Mouse (Mus musculus): ENCODE measurements around the gene Rsbn1l. TPM values are rescaled to one million over a fixed set of nuclear protein-coding genes. Genes with fewer than 3 reads are reported as not detected.

Rsbn1l gene
- 5.9 and 6.9 TPM in 2 replicates for polyA plus RNA-seq (2015; fragmentation: Nextera tagmentation; extraction: Ambion mirVana)

- H3K36me3 ChIP-seq: peaks cover 10% of the 10 kb centered on the region
- no peak within 1 kb of the TSS for H3K4me3 ChIP-seq
- WGBS: 97% methylated on average over 3 of the region's 3 CpGs
- no peak for ATAC-seq (ENCODE audit: insufficient number of reproducible peaks, insufficient read depth, low FRiP score, low TSS enrichment, low read depth)
- H3K9ac ChIP-seq: no peak within 1 kb of the TSS
- no peak within 1 kb of the TSS for H3K4me2 ChIP-seq
- H3K27ac ChIP-seq: no peak within 1 kb of the TSS
- peaks cover 3% of the 10 kb centered on the region; the same call in 1 of the 2 replicates for H3K4me1 ChIP-seq
- peaks cover 7% of the 10 kb centered on the region for H3K9me3 ChIP-seq
- no peaks in the 10 kb centered on the region for H3K27me3 ChIP-seq
Measured at GRCm38 (mm10) chr5:20956298-20956697, at the start of gene Rsbn1l. Gene Rsbn1l (minus strand): TSS chr5:20956398.

- Histone ChIP-seq H3K4me2 (no peak overlapping the region), H3K4me1 (no peaks in the 10 kb centered on the region), H3K27ac (no peak overlapping the region), H3K9ac (no peak overlapping the region), H3K4me3 (no peak overlapping the region), H3K9me3 (peaks cover 7% of the 10 kb centered on the region), H3K36me3 (peaks cover 66% of the 10 kb centered on the region), H3K27me3 (no peaks in the 10 kb centered on the region)
- no peak for ATAC-seq (ENCODE audit: insufficient number of reproducible peaks, insufficient read depth, low FRiP score, low TSS enrichment, low read depth)
- WGBS: 94% methylated on average over 6 of the region's 6 CpGs
Measured at GRCm38 (mm10) chr5:21002723-21003122, 46.5 kb upstream of the Rsbn1l start.

GRCm38 (mm10) chr5:21001622-21002315, 45.6 kb upstream of the Rsbn1l start:
- Histone ChIP-seq H3K27ac (no peak overlapping the region), H3K4me2 (no peak overlapping the region), H3K4me1 (no peaks in the 10 kb centered on the region), H3K36me3 (peaks cover 72% of the 10 kb centered on the region), H3K9ac (no peak overlapping the region), H3K9me3 (peaks cover 7% of the 10 kb centered on the region), H3K27me3 (no peaks in the 10 kb centered on the region), H3K4me3 (no peak overlapping the region)
- 90% methylated on average over 10 of the region's 10 CpGs for WGBS
- ATAC-seq (ENCODE audit: insufficient number of reproducible peaks, insufficient read depth, low FRiP score, low TSS enrichment, low read depth): no peak

- H3K9ac ChIP-seq: no peak overlapping the region
- WGBS: 92% methylated on average over 6 of the region's 6 CpGs
- no peak overlapping the region for H3K4me3 ChIP-seq
- ATAC-seq (ENCODE audit: insufficient number of reproducible peaks, insufficient read depth, low FRiP score, low TSS enrichment, low read depth): no peak
- H3K27ac ChIP-seq: no peak overlapping the region
- H3K4me2 ChIP-seq: no peak overlapping the region
- no peaks in the 10 kb centered on the region for H3K4me1 ChIP-seq
- H3K9me3 ChIP-seq: peaks cover 7% of the 10 kb centered on the region
- H3K36me3 ChIP-seq: peaks cover 87% of the 10 kb centered on the region
- no peaks in the 10 kb centered on the region for H3K27me3 ChIP-seq
Measured at GRCm38 (mm10) chr5:20998427-20998826, 42.2 kb upstream of the Rsbn1l start.

- Histone ChIP-seq H3K4me1 (no peaks in the 10 kb centered on the region), H3K4me2 (no peak overlapping the region), H3K27me3 (no peaks in the 10 kb centered on the region), H3K9ac (no peak overlapping the region), H3K9me3 (peaks cover 7% of the 10 kb centered on the region), H3K27ac (no peak overlapping the region), H3K4me3 (no peak overlapping the region), H3K36me3 (peaks cover 79% of the 10 kb centered on the region)
- no peak for ATAC-seq (ENCODE audit: insufficient number of reproducible peaks, insufficient read depth, low FRiP score, low TSS enrichment, low read depth)
- WGBS: 91% methylated on average over 6 of the region's 6 CpGs
Measured at GRCm38 (mm10) chr5:20997555-20997954, 41.4 kb upstream of the Rsbn1l start.

- Histone ChIP-seq H3K27me3 (no peaks in the 10 kb centered on the region), H3K9me3 (no peaks in the 10 kb centered on the region), H3K27ac (no peak overlapping the region), H3K9ac (no peak overlapping the region), H3K4me2 (no peak overlapping the region), H3K4me1 (no peaks in the 10 kb centered on the region), H3K4me3 (no peak overlapping the region), H3K36me3 (peaks cover 66% of the 10 kb centered on the region)
- ATAC-seq (ENCODE audit: insufficient number of reproducible peaks, insufficient read depth, low FRiP score, low TSS enrichment, low read depth): no peak
- WGBS: 96% methylated on average over 8 of the region's 8 CpGs
Measured at GRCm38 (mm10) chr5:20990062-20990809, 34.0 kb upstream of the Rsbn1l start.

GRCm38 (mm10) chr5:20986271-20986670, 30.1 kb upstream of the Rsbn1l start:
- H3K27me3 ChIP-seq: no peaks in the 10 kb centered on the region
- no peak overlapping the region for H3K27ac ChIP-seq
- no peak for ATAC-seq (ENCODE audit: insufficient number of reproducible peaks, insufficient read depth, low FRiP score, low TSS enrichment, low read depth)
- H3K9me3 ChIP-seq: no peaks in the 10 kb centered on the region
- H3K4me3 ChIP-seq: no peak overlapping the region
- no peaks in the 10 kb centered on the region for H3K4me1 ChIP-seq
- WGBS: 94% methylated on average over 8 of the region's 8 CpGs
- peaks cover 50% of the 10 kb centered on the region for H3K36me3 ChIP-seq
- H3K4me2 ChIP-seq: no peak overlapping the region
- H3K9ac ChIP-seq: no peak overlapping the region

- H3K27ac ChIP-seq: no peak overlapping the region
- no peak overlapping the region for H3K4me3 ChIP-seq
- H3K36me3 ChIP-seq: peaks cover 28% of the 10 kb centered on the region
- no peak for ATAC-seq (ENCODE audit: insufficient number of reproducible peaks, insufficient read depth, low FRiP score, low TSS enrichment, low read depth)
- H3K27me3 ChIP-seq: no peaks in the 10 kb centered on the region
- H3K4me1 ChIP-seq: no peaks in the 10 kb centered on the region
- H3K9me3 ChIP-seq: no peaks in the 10 kb centered on the region
- H3K4me2 ChIP-seq: no peak overlapping the region
- no peak overlapping the region for H3K9ac ChIP-seq
Measured at GRCm38 (mm10) chr5:20983505-20983904, 27.3 kb upstream of the Rsbn1l start.

GRCm38 (mm10) chr5:20974690-20975089, 18.5 kb upstream of the Rsbn1l start:
- no peak for ATAC-seq (ENCODE audit: insufficient number of reproducible peaks, insufficient read depth, low FRiP score, low TSS enrichment, low read depth)
- H3K4me3 ChIP-seq: no peak overlapping the region
- H3K36me3 ChIP-seq: no peaks in the 10 kb centered on the region
- no peaks in the 10 kb centered on the region for H3K4me1 ChIP-seq
- H3K27me3 ChIP-seq: no peaks in the 10 kb centered on the region
- H3K9ac ChIP-seq: no peak overlapping the region
- no peak overlapping the region for H3K27ac ChIP-seq
- H3K4me2 ChIP-seq: no peak overlapping the region
- 78% methylated on average over 4 of the region's 4 CpGs for WGBS
- H3K9me3 ChIP-seq: no peaks in the 10 kb centered on the region

GRCm38 (mm10) chr5:20973999-20974398, 17.8 kb upstream of the Rsbn1l start:
- WGBS: 20% methylated on average over 7 of the region's 7 CpGs

GRCm38 (mm10) chr5:20973069-20973468, 16.9 kb upstream of the Rsbn1l start:
- WGBS: 60% methylated on average over 5 of the region's 5 CpGs
- Histone ChIP-seq H3K4me2 (no peak overlapping the region), H3K27me3 (no peaks in the 10 kb centered on the region), H3K4me3 (no peak overlapping the region), H3K9me3 (no peaks in the 10 kb centered on the region), H3K9ac (no peak overlapping the region), H3K4me1 (peaks cover under 1% of the 10 kb centered on the region), H3K27ac (no peak overlapping the region), H3K36me3 (no peaks in the 10 kb centered on the region)
- no peak for ATAC-seq (ENCODE audit: insufficient number of reproducible peaks, insufficient read depth, low FRiP score, low TSS enrichment, low read depth)

More at GRCm38 (mm10) chr5:20973999-20974398, 17.8 kb upstream of the Rsbn1l start:
- Histone ChIP-seq H3K27ac (no peak overlapping the region), H3K4me3 (no peak overlapping the region), H3K4me2 (no peak overlapping the region), H3K36me3 (no peaks in the 10 kb centered on the region), H3K9ac (no peak overlapping the region), H3K4me1 (no peaks in the 10 kb centered on the region), H3K9me3 (no peaks in the 10 kb centered on the region), H3K27me3 (no peaks in the 10 kb centered on the region)
- no peak for ATAC-seq (ENCODE audit: insufficient number of reproducible peaks, insufficient read depth, low FRiP score, low TSS enrichment, low read depth)

- WGBS: 64% methylated on average over 9 of the region's 9 CpGs
- Histone ChIP-seq H3K4me3 (no peak overlapping the region), H3K27me3 (no peaks in the 10 kb centered on the region), H3K9ac (no peak overlapping the region), H3K36me3 (no peaks in the 10 kb centered on the region), H3K27ac (no peak overlapping the region), H3K4me2 (no peak overlapping the region), H3K4me1 (peaks cover 4% of the 10 kb centered on the region), H3K9me3 (no peaks in the 10 kb centered on the region)
- ATAC-seq (ENCODE audit: insufficient number of reproducible peaks, insufficient read depth, low FRiP score, low TSS enrichment, low read depth): no peak
Measured at GRCm38 (mm10) chr5:20968963-20969362, 12.8 kb upstream of the Rsbn1l start.
